Mouse (Mus musculus): ENCODE measurements around the gene Map3k5.

DNA sequence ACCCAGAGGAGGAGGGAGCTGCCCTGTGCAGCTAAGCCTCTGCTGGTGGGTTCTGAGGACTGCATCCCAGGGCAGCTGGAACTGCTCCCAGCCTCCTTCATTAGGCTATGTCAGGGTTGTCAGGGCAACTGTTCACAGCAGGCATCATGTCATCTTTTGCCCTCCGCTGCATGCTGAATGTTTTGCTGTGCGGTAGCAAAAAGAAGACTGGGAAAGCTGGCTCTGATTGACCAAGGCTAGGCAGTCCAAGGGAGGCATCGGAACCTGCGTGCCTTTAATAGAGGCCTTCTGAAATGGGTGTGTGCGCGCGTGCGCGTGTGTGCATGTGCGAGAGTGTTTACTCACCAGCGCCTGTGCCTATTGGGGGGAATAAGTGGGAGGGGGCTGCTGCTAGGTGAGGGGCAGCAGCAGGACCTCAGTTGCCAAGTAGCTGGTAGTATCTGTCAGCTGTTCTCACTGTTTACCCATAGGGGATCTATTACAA lies 236.4 kb downstream of the Map3k5 start:
- TF ChIP-seq CTCF (IDR thresholded peaks at IDR 0.05; ENCODE audit: insufficient read depth, low read depth, low read length): peak; percentile 87
- TF ChIP-seq POLR2A (IDR thresholded peaks at IDR 0.05; ENCODE audit: insufficient read depth, low read depth, low read length): no peak

Data from olfactory bulb, adult 2 months (tissue).